Mouse (Mus musculus) forebrain, embryonic 11.5 days (tissue): Measurements from ENCODE around the gene Vps72. TPM values are rescaled to one million over a fixed set of nuclear protein-coding genes. Genes with fewer than 3 reads are reported as not detected.

Source experiments
- ATAC-seq: fragments of 200-750 bp; cut with Nextera tagmentation; replicated peaks from 2 replicates; pipeline ENCODE4 v1.8.0; 2017; ENCODE audit warnings: moderate TSS enrichment; ENCODE audit not compliant: low FRiP score
- DNase-seq: peaks from one replicate; pipeline ENCODE4 v3.0.0-alpha.2; 2017; ENCODE audit warnings: low spot score
- H3K27ac ChIP-seq: fragments of 300-500 bp; sonication (generic); 2 replicates; pipeline ENCODE4 v1.5.1; 2014; ENCODE audit warnings: low read depth, low read length
- H3K27me3 ChIP-seq: fragments of 300-500 bp; sonication (generic); 2 replicates; pipeline ENCODE4 v1.6.1; 2014; ENCODE audit warnings: mild to moderate bottlenecking, low read length, mixed read lengths; ENCODE audit not compliant: control insufficient read depth, insufficient read depth
- H3K36me3 ChIP-seq: fragments of 300-500 bp; sonication (generic); 2 replicates; pipeline ENCODE4 v1.6.1; 2014; ENCODE audit warnings: mild to moderate bottlenecking, low read length, moderate library complexity, mixed read lengths; ENCODE audit not compliant: control insufficient read depth, insufficient read depth
- H3K4me1 ChIP-seq: fragments of 300-500 bp; sonication (generic); replicated peaks from 2 replicates; pipeline ENCODE4 v1.6.1; 2014; ENCODE audit warnings: low read length, mixed read lengths; ENCODE audit not compliant: control insufficient read depth, insufficient read depth
- H3K4me2 ChIP-seq: fragments of 300-500 bp; sonication (generic); 2 replicates; pipeline ENCODE4 v1.6.1; 2014; ENCODE audit warnings: low read depth, mild to moderate bottlenecking, low read length, moderate library complexity, mixed read lengths; ENCODE audit not compliant: severe bottlenecking
- H3K4me3 ChIP-seq: fragments of 300-500 bp; sonication (generic); 2 replicates; pipeline ENCODE4 v1.5.1; 2014; ENCODE audit warnings: low read depth, low read length
- H3K9ac ChIP-seq: fragments of 300-500 bp; sonication (generic); 2 replicates; pipeline ENCODE4 v1.6.1; 2014; ENCODE audit warnings: low read length
- H3K9me3 ChIP-seq: fragments of 300-500 bp; sonication (generic); 2 replicates; pipeline ENCODE4 v1.6.1; 2016; ENCODE audit warnings: low read length, mixed read lengths; ENCODE audit not compliant: control insufficient read depth
- WGBS: fragments of 180-500 bp; shearing (Covaris S2); extraction: QIAGEN DNeasy Blood & Tissue Kit; methylation state at CpG from one replicate; pipeline ENCODE4 v1.1.7; 2014; 5-methylcytosine and 5-hydroxymethylcytosine counted together
- microRNA-seq: library from miRNA; unstranded; fragments of <30 nt; microRNA quantifications from one replicate; pipeline ENCODE4, GENCODE M21; 2016; ENCODE audit not compliant: insufficient number of aligned reads
- polyA plus RNA-seq: library from polyadenylated mRNA; unstranded; fragments of >200 nt; fragmentation: Nextera tagmentation; extraction: Ambion mirVana; gene quantifications from 2 replicates; pipeline ENCODE4 v1.2.1, GENCODE M21; 2014

Vps72 gene
- polyA plus RNA-seq, 1 experiment from 2014 or later: 249 TPM

DNA sequence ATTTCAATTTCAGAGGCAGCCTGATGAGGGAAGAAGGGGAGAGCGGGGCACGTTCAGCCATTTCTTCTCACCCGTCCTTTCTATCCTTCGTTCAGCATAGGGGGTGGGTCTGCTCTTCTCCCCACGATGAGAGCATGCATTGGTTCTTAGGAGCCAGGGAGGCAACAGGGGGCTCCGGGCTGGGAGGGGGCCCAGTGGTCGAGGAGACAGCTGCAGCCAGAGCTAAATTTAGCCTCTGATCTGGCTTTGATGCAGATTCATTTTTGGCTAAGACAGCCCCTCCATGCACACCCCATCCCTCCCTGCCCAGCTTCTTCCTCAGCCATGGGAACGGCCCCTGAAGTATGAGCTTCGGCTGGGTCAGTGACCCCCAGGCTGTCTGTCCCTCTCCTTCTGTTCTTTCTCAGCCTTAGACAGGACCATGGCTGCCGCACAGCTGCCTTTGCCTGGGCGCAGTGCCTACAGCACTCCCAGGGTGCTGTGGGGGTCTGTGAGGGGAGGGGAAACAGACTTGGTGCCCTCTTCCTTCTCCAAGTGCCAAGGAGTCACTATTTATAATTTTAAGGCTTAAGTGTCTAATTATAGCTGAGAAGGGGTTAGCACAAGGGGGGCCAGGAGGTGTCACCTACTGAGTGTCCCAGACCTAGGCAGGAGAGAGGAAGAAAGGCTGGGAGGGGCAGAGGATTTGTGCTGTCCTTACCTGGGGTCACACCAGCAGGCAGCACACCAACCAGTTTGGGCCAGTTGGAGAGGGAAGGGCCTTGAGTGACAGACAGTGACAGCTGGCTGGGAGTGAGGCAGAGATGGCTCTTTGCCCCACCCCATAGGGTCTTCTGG is 52.8 kb downstream of the Vps72 start:
- no peak overlapping the region for H3K27ac ChIP-seq

DNA sequence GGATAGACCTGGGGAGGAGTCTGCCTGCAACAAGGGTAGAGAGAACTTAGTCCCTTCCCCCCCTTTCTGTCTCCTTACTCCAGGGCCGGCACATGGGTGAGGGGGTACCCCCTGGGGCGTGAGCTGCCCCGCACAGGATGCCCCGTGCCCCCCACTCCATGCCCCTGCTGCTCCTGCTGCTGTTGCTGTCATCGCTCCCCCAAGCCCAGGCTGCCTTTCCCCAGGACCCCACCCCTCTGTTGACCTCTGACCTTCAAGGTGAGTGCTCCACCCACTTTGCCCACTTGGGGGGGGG is 53.4 kb downstream of the Vps72 start:
- H3K4me3 ChIP-seq: no peak overlapping the region
- peaks cover 5% of the 10 kb centered on the region; the same call in 1 of the 2 replicates for H3K27me3 ChIP-seq
- ATAC-seq: no peak
- peaks cover 10% of the 10 kb centered on the region for H3K4me1 ChIP-seq
- no peak overlapping the region for H3K9ac ChIP-seq
- 59% methylated on average over 5 of the region's 5 CpGs for WGBS
- H3K9me3 ChIP-seq: no peaks in the 10 kb centered on the region
- H3K36me3 ChIP-seq: no peaks in the 10 kb centered on the region
- H3K4me2 ChIP-seq: no peak overlapping the region
- DNase-seq: no peak
- H3K27ac ChIP-seq: no peak overlapping the region

More for the DNA sequence above, 52.8 kb downstream of the Vps72 start:
- Histone ChIP-seq H3K9ac (no peak overlapping the region), H3K27me3 (peaks cover 7% of the 10 kb centered on the region; the same call in 1 of the 2 replicates), H3K9me3 (no peaks in the 10 kb centered on the region), H3K4me3 (no peak overlapping the region), H3K36me3 (no peaks in the 10 kb centered on the region), H3K4me1 (peaks cover 10% of the 10 kb centered on the region), H3K4me2 (no peak overlapping the region)
- ATAC-seq: no peak
- DNase-seq: no peak
- 70% methylated on average over 11 of the region's 11 CpGs for WGBS

DNA sequence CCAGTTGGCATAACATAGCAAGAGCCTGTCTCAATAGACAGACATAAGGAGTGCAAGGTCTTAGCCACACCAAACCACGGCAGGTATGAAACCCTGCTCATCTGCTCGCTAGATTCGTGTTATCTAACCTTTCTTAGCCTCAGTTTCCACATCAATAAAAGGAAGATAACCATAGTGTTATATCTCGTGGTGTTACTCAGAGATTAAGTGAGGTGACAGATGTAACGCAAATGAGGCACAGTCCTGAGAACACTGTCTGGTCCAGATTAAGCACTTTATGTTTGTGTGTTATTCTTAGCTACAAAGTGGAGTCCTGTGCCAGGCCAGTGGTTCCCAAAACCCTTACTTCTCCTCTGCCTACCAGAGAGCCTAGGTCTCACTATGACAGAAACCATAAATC is 54.0 kb downstream of the Vps72 start:
- Histone ChIP-seq H3K9ac (no peak overlapping the region), H3K4me1 (peaks cover 5% of the 10 kb centered on the region), H3K4me3 (no peak overlapping the region), H3K9me3 (no peaks in the 10 kb centered on the region), H3K27ac (no peak overlapping the region), H3K27me3 (peaks cover 3% of the 10 kb centered on the region; the same call in 1 of the 2 replicates), H3K4me2 (no peak overlapping the region), H3K36me3 (no peaks in the 10 kb centered on the region)
- WGBS: 85% methylated on average over 5 of the region's 5 CpGs
- ATAC-seq (no peak), DNase-seq (no peak)

DNA sequence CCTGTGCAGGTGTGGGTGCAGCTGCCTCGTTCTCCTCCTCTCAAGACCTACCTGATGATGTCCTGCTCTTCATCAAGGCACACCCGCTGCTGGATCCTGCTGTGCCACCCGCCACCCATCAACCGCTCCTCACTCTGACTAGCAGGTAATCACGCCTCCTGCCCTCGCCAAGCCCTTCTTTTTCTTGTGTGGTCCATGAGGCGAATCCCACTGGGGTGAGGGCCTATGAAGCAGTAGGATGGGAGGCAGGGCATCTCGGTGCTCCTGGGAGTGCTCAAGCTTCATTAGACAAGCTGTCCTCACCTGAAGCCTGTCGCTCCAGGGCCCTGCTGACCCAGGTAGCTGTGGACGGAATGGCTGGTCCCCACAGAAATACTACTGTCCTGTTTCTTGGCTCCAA is 59.2 kb downstream of the Vps72 start:
- Histone ChIP-seq H3K36me3 (peaks cover 3% of the 10 kb centered on the region; the same call in 1 of the 2 replicates), H3K27ac (no peak overlapping the region), H3K9ac (no peak overlapping the region), H3K9me3 (no peaks in the 10 kb centered on the region), H3K4me3 (no peak overlapping the region), H3K4me2 (no peak overlapping the region), H3K4me1 (peaks cover 7% of the 10 kb centered on the region), H3K27me3 (peaks cover 34% of the 10 kb centered on the region)
- no peak for ATAC-seq
- 87% methylated on average over 10 of the region's 10 CpGs for WGBS
- DNase-seq: no peak

DNA sequence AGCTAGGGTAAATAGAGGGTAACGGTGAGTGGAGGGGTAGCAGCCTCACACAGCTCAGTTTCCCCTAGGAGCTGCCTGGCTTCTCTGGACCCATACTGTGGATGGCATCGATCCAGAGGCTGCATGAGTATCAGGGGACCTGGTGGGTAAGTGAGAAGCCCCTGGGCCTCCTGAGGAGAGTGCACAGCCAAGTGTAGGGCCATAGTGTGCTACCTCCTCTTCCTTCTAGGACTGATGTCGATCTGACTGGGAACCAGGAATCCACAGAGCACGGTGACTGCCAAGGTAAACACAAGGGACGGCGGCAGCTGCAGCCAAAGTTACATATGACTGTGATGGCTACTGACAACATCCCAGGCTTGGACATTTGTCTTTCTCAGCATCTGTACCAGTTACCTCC is 60.3 kb downstream of the Vps72 start:
- no peak for ATAC-seq
- DNase-seq: no peak
- Histone ChIP-seq H3K4me2 (no peak overlapping the region), H3K9ac (no peak overlapping the region), H3K36me3 (peaks cover 3% of the 10 kb centered on the region; the same call in 1 of the 2 replicates), H3K9me3 (no peaks in the 10 kb centered on the region), H3K4me3 (no peak overlapping the region), H3K27ac (no peak overlapping the region), H3K4me1 (peaks cover 7% of the 10 kb centered on the region), H3K27me3 (peaks cover 34% of the 10 kb centered on the region)
- WGBS: 83% methylated on average over 6 of the region's 6 CpGs

Small RNA genes within 50 kb of the gene (microRNA-seq; reads per million reads assigned to microRNA genes)
- gene Mir8099-1: not detected

Other genes with a start within 250 kb of the Vps72 start
- 319 and 365 TPM in 2 replicates for gene Psmb4, start 224.1 kb upstream of the Vps72 start, polyA plus RNA-seq
- 5.1 and 5.8 TPM in 2 replicates for gene Selenbp1, start 178.0 kb upstream of the Vps72 start, polyA plus RNA-seq
- 8.1 and 10.1 TPM in 2 replicates for gene Rfx5, start 156.9 kb upstream of the Vps72 start, polyA plus RNA-seq
- gene Pi4kb, start 136.3 kb upstream of the Vps72 start, polyA plus RNA-seq: 23.1 and 23.9 TPM in 2 replicates
- 43.1 and 44.2 TPM in 2 replicates for gene Zfp687, start 95.6 kb upstream of the Vps72 start, polyA plus RNA-seq
- 312 and 325 TPM in 2 replicates for gene Psmd4, start 68.4 kb upstream of the Vps72 start, polyA plus RNA-seq
- 13.4 and 13.7 TPM in 2 replicates for gene Pip5k1a, start 4.1 kb upstream of the Vps72 start, polyA plus RNA-seq
- gene Tmod4, start 13.5 kb downstream of the Vps72 start, polyA plus RNA-seq: 0.37 and 0.75 TPM in 2 replicates
- 77.4 and 88.0 TPM in 2 replicates for gene Scnm1, start 23.0 kb downstream of the Vps72 start, polyA plus RNA-seq
- gene Lysmd1, start 23.1 kb downstream of the Vps72 start, polyA plus RNA-seq: 11.7 and 12.4 TPM in 2 replicates
- 1.3 and 1.9 TPM in 2 replicates for gene Tnfaip8l2, start 31.3 kb downstream of the Vps72 start, polyA plus RNA-seq
- 17.6 and 19.9 TPM in 2 replicates for gene Sema6c, start 49.4 kb downstream of the Vps72 start, polyA plus RNA-seq
- 8.9 and 10.8 TPM in 2 replicates for gene Gabpb2, start 106.9 kb downstream of the Vps72 start, polyA plus RNA-seq
- gene Cdc42se1, start 117.7 kb downstream of the Vps72 start, polyA plus RNA-seq: 120 and 124 TPM in 2 replicates
- gene Mllt11, start 121.1 kb downstream of the Vps72 start, polyA plus RNA-seq: 75.2 and 89.8 TPM in 2 replicates
- gene Gm128, start 130.6 kb downstream of the Vps72 start, polyA plus RNA-seq: 0.17 and 0.21 TPM in 2 replicates
- 0.39 and 0.72 TPM in 2 replicates for gene Bnipl, start 140.2 kb downstream of the Vps72 start, polyA plus RNA-seq
- 34.2 and 35.4 TPM in 2 replicates for gene Mindy1, start 170.3 kb downstream of the Vps72 start, polyA plus RNA-seq
- 26.4 and 28.5 TPM in 2 replicates for gene Prune1, start 171.1 kb downstream of the Vps72 start, polyA plus RNA-seq
- gene Anxa9, start 196.2 kb downstream of the Vps72 start, polyA plus RNA-seq: 1.3 and 1.5 TPM in 2 replicates
- 111 and 122 TPM in 2 replicates for gene Cers2, start 203.8 kb downstream of the Vps72 start, polyA plus RNA-seq
- gene Setdb1, start 246.2 kb downstream of the Vps72 start, polyA plus RNA-seq: 74.9 and 76.7 TPM in 2 replicates